ENCODE assay signal across 8 mouse cellular contexts in genomic region chr2:19658661-19659384, GRCm38 (mm10). TPM values are rescaled to one million over a fixed set of nuclear protein-coding genes. Genes with fewer than 3 reads are reported as not detected.
A peak's percentile ranks its signal among the peaks of the same experiment; 100 is the strongest.
DNase-seq lines count a peak whose midpoint lies in the region; ATAC-seq lines count a peak whose summit lies in the region.

No protein-coding gene starts in this region.

- peak; percentile 34 for DNase-seq in cerebellum, adult 11 months
- DNase-seq in cerebellum, postnatal 25 days, result no peak
- DNase-seq in cerebellum, adult 9-10 months, result peak; percentile 40
- peak; percentile 11 for DNase-seq in gastrocnemius, postnatal 14 days
- peak; percentile 24 to 36 for DNase-seq in spleen, postnatal 36 days (ENCODE audit: low spot score in 2 of 2)

- no peaks in the 10 kb centered on the region for H3K9me3 ChIP-seq in intestine, embryonic 15.5 days
- no peaks in the 10 kb centered on the region for H3K9me3 ChIP-seq in limb, embryonic 15.5 days
- H3K9me3 ChIP-seq in midbrain, embryonic 15.5 days, result no peaks in the 10 kb centered on the region

- ATAC-seq in intestine, embryonic 15.5 days, result no peak
- no peak for ATAC-seq in limb, embryonic 15.5 days (ENCODE audit: insufficient number of reproducible peaks, low FRiP score, low TSS enrichment, low read depth)
- no peak for ATAC-seq in midbrain, embryonic 15.5 days (replicated peaks)

- peak overlapping the region; percentile 69 for H3K9ac ChIP-seq in intestine, embryonic 15.5 days
- peak overlapping the region; percentile 72 for H3K9ac ChIP-seq in limb, embryonic 15.5 days
- peak overlapping the region; percentile 68 for H3K9ac ChIP-seq in midbrain, embryonic 15.5 days

- H3K36me3 ChIP-seq in intestine, embryonic 15.5 days, result no peaks in the 10 kb centered on the region
- H3K36me3 ChIP-seq in limb, embryonic 15.5 days, result no peaks in the 10 kb centered on the region
- no peaks in the 10 kb centered on the region for H3K36me3 ChIP-seq in midbrain, embryonic 15.5 days (replicated peaks)

- peaks cover 9% of the 10 kb centered on the region; the same call in 1 of the 2 replicates for H3K4me1 ChIP-seq in intestine, embryonic 15.5 days (replicated peaks)
- peaks cover 21% of the 10 kb centered on the region for H3K4me1 ChIP-seq in limb, embryonic 15.5 days
- peaks cover 21% of the 10 kb centered on the region for H3K4me1 ChIP-seq in midbrain, embryonic 15.5 days

- no peak overlapping the region for H3K27ac ChIP-seq in intestine, embryonic 15.5 days
- peak overlapping the region; percentile 93 for H3K27ac ChIP-seq in limb, embryonic 15.5 days
- peak overlapping the region; percentile 84; the same call in 1 of the 2 replicates for H3K27ac ChIP-seq in midbrain, embryonic 15.5 days

- intact Hi-C loops in gastrocnemius, postnatal 14 days (cut with DNase I; ENCODE audit: low total_unique reads), result no loop called here

- H3K4me2 ChIP-seq in intestine, embryonic 15.5 days (replicated peaks), result peak overlapping the region; percentile 88
- H3K4me2 ChIP-seq in limb, embryonic 15.5 days, result peak overlapping the region; percentile 87
- H3K4me2 ChIP-seq in midbrain, embryonic 15.5 days, result peak overlapping the region; percentile 64

- no peaks in the 10 kb centered on the region for H3K27me3 ChIP-seq in intestine, embryonic 15.5 days (replicated peaks)
- 0 out of 2 replicates have a peak, but pooled peaks cover 7% of the 10 kb centered on the region for H3K27me3 ChIP-seq in limb, embryonic 15.5 days
- peaks cover 15% of the 10 kb centered on the region for H3K27me3 ChIP-seq in midbrain, embryonic 15.5 days (replicated peaks)

- WGBS in intestine, embryonic 15.5 days, result 3% methylated on average over 49 of the region's 49 CpGs
- 3% methylated on average over 46 of the region's 49 CpGs for WGBS in limb, embryonic 15.5 days
- 3% methylated on average over 47 of the region's 49 CpGs for WGBS in midbrain, embryonic 15.5 days

- H3K4me3 ChIP-seq in intestine, embryonic 15.5 days (replicated peaks), result peak overlapping the region; percentile 77
- H3K4me3 ChIP-seq in limb, embryonic 15.5 days, result peak overlapping the region; percentile 75
- H3K4me3 ChIP-seq in midbrain, embryonic 15.5 days, result peak overlapping the region; percentile 87

RNA-seq across cellular contexts. Expression of gene Otud1, which starts 1.3 kb away (rescaled TPM):
- 10 to 100 TPM in 1 of 2 experiments, 1 to 10 TPM in 1; 9.8 to 17.0 TPM for total RNA-seq in gastrocnemius, postnatal 14 days (2021)
- polyA plus RNA-seq in intestine, embryonic 15.5 days (2015; fragmentation: Nextera tagmentation; extraction: Ambion mirVana), result 1.1 and 1.3 TPM in 2 replicates
- polyA plus RNA-seq in limb, embryonic 15.5 days (2015; fragmentation: Nextera tagmentation; extraction: Ambion mirVana), result 2.3 and 2.5 TPM in 2 replicates
- 1.3 and 1.4 TPM in 2 replicates for polyA plus RNA-seq in midbrain, embryonic 15.5 days (2015; fragmentation: Nextera tagmentation; extraction: Ambion mirVana)

Comparison
In these comparisons a context has a peak if more than half of its experiments do, and no peak if none do; other contexts are left out.
1. DNase-seq: peak in cerebellum, adult 11 months (single experiment), cerebellum, adult 9-10 months (single experiment), gastrocnemius, postnatal 14 days (single experiment) and spleen, postnatal 36 days (2 of 2); none in cerebellum, postnatal 25 days (0 of 2).
2. Peak in every context shown above with its lines, with median percentiles within 50 percentile points of each other: H3K4me2 ChIP-seq, H3K4me3 ChIP-seq and H3K9ac ChIP-seq.